Mouse (Mus musculus) hindbrain, embryonic 14.5 days (tissue): Measurements from ENCODE around the gene Sprr2a2. TPM values are rescaled to one million over a fixed set of nuclear protein-coding genes. Genes with fewer than 3 reads are reported as not detected.

Experiments used
- polyA plus RNA-seq: library from polyadenylated mRNA; unstranded; fragments of >200 nt; fragmentation: Nextera tagmentation; extraction: Ambion mirVana; gene quantifications from 2 replicates; pipeline ENCODE4 v1.2.1, GENCODE M21; 2014

The Sprr2a2 gene
- polyA plus RNA-seq, 1 experiment from 2014 or later = not detected

Other genes with a start within 250 kb of the Sprr2a2 start
- gene Pglyrp3, start 201.3 kb upstream of the Sprr2a2 start, polyA plus RNA-seq = not detected in 2 replicates
- gene Lor, start 132.8 kb upstream of the Sprr2a2 start, polyA plus RNA-seq = 6.0 and 7.3 TPM in 2 replicates
- not detected in 2 replicates for gene Prr9, start 92.0 kb upstream of the Sprr2a2 start, polyA plus RNA-seq
- not detected in 2 replicates for gene Lelp1, start 73.2 kb upstream of the Sprr2a2 start, polyA plus RNA-seq
- not detected in 2 replicates for gene Sprr2a1, start 121 bp upstream of the Sprr2a2 start, polyA plus RNA-seq
- not detected in 2 replicates for gene Sprr2a3, start 69.5 kb downstream of the Sprr2a2 start, polyA plus RNA-seq
- 0.27 TPM in 1 of 2 replicates, not detected in the other for gene Sprr2b, start 100.7 kb downstream of the Sprr2a2 start, polyA plus RNA-seq
- not detected in 2 replicates for gene Sprr2d, start 123.2 kb downstream of the Sprr2a2 start, polyA plus RNA-seq
- gene Sprr2e, start 136.2 kb downstream of the Sprr2a2 start, polyA plus RNA-seq = not detected in 2 replicates
- gene Sprr2f, start 149.3 kb downstream of the Sprr2a2 start, polyA plus RNA-seq = not detected in 2 replicates
- not detected in 2 replicates for gene Sprr2h, start 169.8 kb downstream of the Sprr2a2 start, polyA plus RNA-seq
- not detected in 2 replicates for gene Sprr2i, start 192.1 kb downstream of the Sprr2a2 start, polyA plus RNA-seq
- not detected in 2 replicates for gene Sprr2j-ps, start 202.2 kb downstream of the Sprr2a2 start, polyA plus RNA-seq
- 6.2 and 7.5 TPM in 2 replicates for gene Gm9774, start 213.5 kb downstream of the Sprr2a2 start, polyA plus RNA-seq
- gene Sprr2k, start 216.7 kb downstream of the Sprr2a2 start, polyA plus RNA-seq = not detected in 2 replicates
- not detected in 2 replicates for gene Sprr1b, start 222.9 kb downstream of the Sprr2a2 start, polyA plus RNA-seq
- gene Sprr3, start 242.8 kb downstream of the Sprr2a2 start, polyA plus RNA-seq = not detected in 2 replicates